Mouse (Mus musculus): ENCODE data around the gene Procr. TPM values are rescaled to one million over a fixed set of nuclear protein-coding genes. Genes with fewer than 3 reads are reported as not detected.
A peak's percentile ranks its signal among the peaks of the same experiment; 100 is the strongest.

Gene Procr
- polyA plus RNA-seq, 1 experiment: 3.9 TPM

DNA sequence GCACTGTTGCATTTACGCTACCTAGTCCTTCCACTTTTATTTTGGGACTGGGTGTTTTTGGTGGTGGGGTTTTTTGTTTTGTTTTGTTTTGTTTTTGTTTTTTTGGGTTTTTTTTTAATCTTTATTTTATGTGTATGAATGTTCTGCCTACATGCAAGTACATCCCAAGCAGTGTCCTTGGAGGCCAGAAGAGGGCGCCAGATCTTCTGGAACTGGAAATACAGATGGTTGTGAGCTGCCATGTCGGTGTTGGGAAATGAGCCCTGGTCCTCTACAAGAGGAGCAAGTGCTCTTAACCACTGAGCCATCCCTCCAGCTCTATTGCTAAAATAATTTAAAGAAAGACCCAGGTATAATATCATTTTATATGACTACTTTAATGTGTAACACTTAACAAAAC, 51.8 kb downstream of the Procr start:
- DNase-seq: peak; percentile 23
- WGBS: 66% methylated on average over 3 of the region's 3 CpGs
- Histone ChIP-seq H3K36me3 (ENCODE audit: control insufficient read depth, insufficient read depth, low read length) (no peaks in the 10 kb centered on the region), H3K27me3 (replicated peaks; ENCODE audit: control insufficient read depth, insufficient read depth, low read length) (no peaks in the 10 kb centered on the region), H3K4me3 (ENCODE audit: insufficient read depth, low read depth, low read length) (no peak overlapping the region), H3K27ac (ENCODE audit: insufficient read depth, low read depth, low read length) (no peak overlapping the region), H3K4me1 (ENCODE audit: control insufficient read depth, insufficient read depth, low read length) (peaks cover 4% of the 10 kb centered on the region; the same call in 1 of the 2 replicates)
- TF ChIP-seq CTCF (conservative IDR thresholded peaks at IDR 0.05; ENCODE audit: insufficient read depth, insufficient read length, low read depth, low read length) (peak; percentile 49), POLR2A (IDR thresholded peaks at IDR 0.05; ENCODE audit: low read depth, low read length) (no peak)

DNA sequence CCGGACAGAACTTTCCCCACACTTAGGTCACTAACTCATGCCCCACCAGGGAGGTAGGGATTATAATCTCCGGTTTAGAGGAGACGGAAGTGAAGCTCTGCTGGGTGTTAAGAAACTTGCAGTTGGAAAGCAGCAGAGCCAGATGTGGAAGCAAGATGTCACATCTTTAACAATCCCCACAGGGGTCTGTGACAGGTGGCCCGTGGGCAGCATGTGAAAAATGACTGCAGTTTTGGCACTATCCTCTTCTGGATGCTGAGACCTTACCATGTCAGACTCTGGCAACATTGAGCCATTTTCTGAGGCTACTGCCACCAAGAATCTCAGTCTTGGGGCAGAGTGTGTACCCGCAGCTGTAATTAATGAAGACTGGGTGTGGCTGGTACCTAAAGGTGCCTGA, 53.1 kb downstream of the Procr start:
- H3K36me3 ChIP-seq (ENCODE audit: control insufficient read depth, insufficient read depth, low read length): no peaks in the 10 kb centered on the region
- no peak overlapping the region for H3K4me3 ChIP-seq (ENCODE audit: insufficient read depth, low read depth, low read length)
- H3K27ac ChIP-seq (ENCODE audit: insufficient read depth, low read depth, low read length): no peak overlapping the region
- DNase-seq: no peak
- no peaks in the 10 kb centered on the region for H3K27me3 ChIP-seq (replicated peaks; ENCODE audit: control insufficient read depth, insufficient read depth, low read length)
- WGBS: 71% methylated on average over 5 of the region's 5 CpGs
- H3K4me1 ChIP-seq (ENCODE audit: control insufficient read depth, insufficient read depth, low read length): peaks cover 4% of the 10 kb centered on the region; the same call in 1 of the 2 replicates
- TF ChIP-seq POLR2A (IDR thresholded peaks at IDR 0.05; ENCODE audit: low read depth, low read length): no peak
- no peak for TF ChIP-seq CTCF (conservative IDR thresholded peaks at IDR 0.05; ENCODE audit: insufficient read depth, insufficient read length, low read depth, low read length)

Other genes starting within 250 kb of the Procr start
- 149 and 173 TPM in 2 replicates for gene Acss2, start 233.2 kb upstream of the Procr start, polyA plus RNA-seq (2012; rRNA removed)
- gene Ggt7, start 232.9 kb upstream of the Procr start, polyA plus RNA-seq (2012; rRNA removed): 2.4 and 4.8 TPM in 2 replicates
- gene Gss, start 158.3 kb upstream of the Procr start, polyA plus RNA-seq (2012; rRNA removed): 248 and 308 TPM in 2 replicates
- gene Myh7b, start 139.9 kb upstream of the Procr start, polyA plus RNA-seq (2012; rRNA removed): 0.05 TPM in 1 of 2 replicates, not detected in the other
- gene Trpc4ap, start 58.7 kb upstream of the Procr start, polyA plus RNA-seq (2012; rRNA removed): 110 and 141 TPM in 2 replicates
- 44.9 and 53.7 TPM in 2 replicates for gene Edem2, start 21.6 kb upstream of the Procr start, polyA plus RNA-seq (2012; rRNA removed)
- not detected in 2 replicates for gene Gm17581, start 15.3 kb upstream of the Procr start, polyA plus RNA-seq (2012; rRNA removed)
- gene Mmp24, start 24.2 kb downstream of the Procr start, polyA plus RNA-seq (2012; rRNA removed): 0.12 and 0.14 TPM in 2 replicates
- 56.4 and 69.9 TPM in 2 replicates for gene BC029722, start 68.3 kb downstream of the Procr start, polyA plus RNA-seq (2012; rRNA removed)
- 108 and 113 TPM in 2 replicates for gene Eif6, start 75.8 kb downstream of the Procr start, polyA plus RNA-seq (2012; rRNA removed)
- gene Fam83c, start 83.7 kb downstream of the Procr start, polyA plus RNA-seq (2012; rRNA removed): 0.03 TPM in 1 of 2 replicates, not detected in the other
- gene Uqcc1, start 179.2 kb downstream of the Procr start, polyA plus RNA-seq (2012; rRNA removed): 64.1 and 74.9 TPM in 2 replicates
- gene Gm15557, start 189.6 kb downstream of the Procr start, polyA plus RNA-seq (2012; rRNA removed): not detected in 2 replicates
- gene Gdf5, start 194.2 kb downstream of the Procr start, polyA plus RNA-seq (2012; rRNA removed): 0.29 and 0.41 TPM in 2 replicates
- gene Cep250, start 205.3 kb downstream of the Procr start, polyA plus RNA-seq (2012; rRNA removed): 6.6 and 6.9 TPM in 2 replicates

All from kidney, adult 2 months (tissue).